8 mouse cellular contexts compared by ENCODE assay signal in the genomic region with DNA sequence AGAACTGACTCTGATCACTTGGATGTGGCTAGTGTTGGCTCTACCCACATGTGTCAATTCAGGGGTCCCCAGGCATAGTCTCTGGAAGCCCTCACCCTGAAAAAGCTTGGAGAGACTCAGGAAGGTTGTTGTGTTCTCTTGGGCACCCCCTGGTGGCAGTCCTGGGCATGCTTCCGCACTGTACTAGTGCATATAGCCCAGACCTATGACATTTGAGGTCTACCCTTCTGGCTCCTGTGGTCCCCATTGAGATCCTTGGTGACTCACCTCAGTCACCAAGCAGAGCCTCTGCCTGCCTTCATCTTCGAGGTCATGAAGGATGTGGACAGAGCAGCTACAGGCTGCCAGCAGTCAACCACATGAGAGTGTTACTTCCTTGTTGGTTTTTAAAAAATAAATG. TPM values are rescaled to one million over a fixed set of nuclear protein-coding genes. Genes with fewer than 3 reads are reported as not detected.
DNase-seq lines count a peak whose midpoint lies in the region; ATAC-seq and TF ChIP-seq lines count a peak whose summit lies in the region.

No protein-coding gene starts in this region.

- no peak for ATAC-seq in stomach, postnatal 0 days (ENCODE audit: low FRiP score, low TSS enrichment)

- peaks cover 4% of the 10 kb centered on the region; the same call in 1 of the 2 replicates for H3K36me3 ChIP-seq in stomach, postnatal 0 days (ENCODE audit: control insufficient read depth, insufficient read depth, low read length)

- peak; percentile 81 for TF ChIP-seq CTCF in stomach, postnatal 0 days (IDR thresholded peaks at IDR 0.05; ENCODE audit: low read depth)

- H3K27ac ChIP-seq in stomach, postnatal 0 days (replicated peaks), result no peak overlapping the region

- no peaks in the 10 kb centered on the region for H3K27me3 ChIP-seq in stomach, postnatal 0 days (ENCODE audit: control insufficient read depth, insufficient read depth, low read length)

- no peak overlapping the region for H3K9ac ChIP-seq in stomach, postnatal 0 days (ENCODE audit: low read length)

- WGBS in stomach, postnatal 0 days, result 71% methylated on average over 2 of the region's 2 CpGs

- H3K4me1 ChIP-seq in stomach, postnatal 0 days (replicated peaks; ENCODE audit: control insufficient read depth, insufficient read depth), result no peaks in the 10 kb centered on the region

- peak; percentile 51 for DNase-seq in gastrocnemius, postnatal 10 days
- DNase-seq in gastrocnemius, postnatal 14 days, result no peak
- DNase-seq in ovary, postnatal 36 days (ENCODE audit: low spot score), result peak; percentile 55
- no peak for DNase-seq in ovary, postnatal 10 days (ENCODE audit: low spot score)
- DNase-seq in adrenal gland, postnatal 25 days, result peak; percentile 69
- DNase-seq in kidney, postnatal 25 days, result peak; percentile 70 to 77
- DNase-seq in stomach, postnatal 0 days (ENCODE audit: low spot score), result peak; percentile 71
- DNase-seq in layer of hippocampus, adult 8-10 months (ENCODE audit: low spot score in 2 of 2), result no peak

- intact Hi-C loops in gastrocnemius, postnatal 14 days (cut with DNase I; ENCODE audit: low total_unique reads), result no loop called here

- H3K4me3 ChIP-seq in stomach, postnatal 0 days (ENCODE audit: low read depth, low read length), result no peak overlapping the region

- H3K9me3 ChIP-seq in stomach, postnatal 0 days (ENCODE audit: control insufficient read depth, low read length), result no peaks in the 10 kb centered on the region

- H3K4me2 ChIP-seq in stomach, postnatal 0 days (replicated peaks; ENCODE audit: low read depth), result no peak overlapping the region

- TF ChIP-seq EP300 in stomach, postnatal 0 days (optimal IDR thresholded peaks at IDR 0.05), result no peak

RNA-seq across cellular contexts. Expression of gene Pgls, which starts 5.1 kb away (rescaled TPM):
- total RNA-seq in gastrocnemius, postnatal 10 days (2021), result 10 to 100 TPM; 49.3 to 54.5 TPM
- total RNA-seq in gastrocnemius, postnatal 14 days (2021), result 10 to 100 TPM; 40.5 to 43.3 TPM
- 145 and 153 TPM in 2 replicates for total RNA-seq in adrenal gland, postnatal 25 days (2021)
- polyA plus RNA-seq in stomach, postnatal 0 days (2015; fragmentation: Nextera tagmentation; extraction: Ambion mirVana), result 221 and 223 TPM in 2 replicates
- total RNA-seq in layer of hippocampus, adult 8-10 months (2022), result 10 to 100 TPM; 29.1 to 38.5 (median 33.6) TPM

RNA-seq across cellular contexts. Expression of gene Fam129c, which starts 10.6 kb away (rescaled TPM):
- total RNA-seq in gastrocnemius, postnatal 10 days (2021), result 1 to 10 TPM in 1 of 2 experiments, under 1 TPM in 1; 0.40 to 3.3 TPM
- under 1 TPM; 0.59 to 0.82 TPM for total RNA-seq in gastrocnemius, postnatal 14 days (2021)
- 4.0 TPM in 2 replicates for total RNA-seq in adrenal gland, postnatal 25 days (2021)
- 0.99 and 1.4 TPM in 2 replicates for polyA plus RNA-seq in stomach, postnatal 0 days (2015; fragmentation: Nextera tagmentation; extraction: Ambion mirVana)
- total RNA-seq in layer of hippocampus, adult 8-10 months (2022), result 1 to 10 TPM; 2.0 to 4.6 (median 3.5) TPM

RNA-seq across cellular contexts. Expression of gene Slc27a1, which starts 18.2 kb away (rescaled TPM):
- 10 to 100 TPM; 39.7 to 41.1 TPM for total RNA-seq in gastrocnemius, postnatal 10 days (2021)
- 10 to 100 TPM; 29.9 to 50.8 TPM for total RNA-seq in gastrocnemius, postnatal 14 days (2021)
- total RNA-seq in adrenal gland, postnatal 25 days (2021), result 156 and 167 TPM in 2 replicates
- polyA plus RNA-seq in stomach, postnatal 0 days (2015; fragmentation: Nextera tagmentation; extraction: Ambion mirVana), result 26.5 and 27.4 TPM in 2 replicates
- total RNA-seq in layer of hippocampus, adult 8-10 months (2022), result 100 to 1,000 TPM; 107 to 130 (median 117) TPM

RNA-seq across cellular contexts. Expression of gene Nxnl1, which starts 20.5 kb away (rescaled TPM):
- total RNA-seq in gastrocnemius, postnatal 10 days (2021), result under 1 TPM in 1 of 2 experiments, not detected in 1; 0.14 TPM
- under 1 TPM in 1 of 2 experiments, not detected in 1; 0.18 TPM for total RNA-seq in gastrocnemius, postnatal 14 days (2021)
- 1.1 TPM in 2 replicates for total RNA-seq in adrenal gland, postnatal 25 days (2021)
- polyA plus RNA-seq in stomach, postnatal 0 days (2015; fragmentation: Nextera tagmentation; extraction: Ambion mirVana), result 0.04 and 0.05 TPM in 2 replicates
- total RNA-seq in layer of hippocampus, adult 8-10 months (2022), result under 1 TPM in 2 of 4 experiments, not detected in 2; 0.14 to 0.28 TPM

RNA-seq across cellular contexts. Expression of gene Colgalt1, which starts 23.9 kb away (rescaled TPM):
- total RNA-seq in gastrocnemius, postnatal 10 days (2021), result 10 to 100 TPM; 43.3 to 56.1 TPM
- total RNA-seq in gastrocnemius, postnatal 14 days (2021), result 10 to 100 TPM; 35.6 to 39.3 TPM
- 64.6 and 66.2 TPM in 2 replicates for total RNA-seq in adrenal gland, postnatal 25 days (2021)
- polyA plus RNA-seq in stomach, postnatal 0 days (2015; fragmentation: Nextera tagmentation; extraction: Ambion mirVana), result 40.3 and 41.1 TPM in 2 replicates
- total RNA-seq in layer of hippocampus, adult 8-10 months (2022), result 10 to 100 TPM; 53.2 to 59.7 (median 53.8) TPM

Comparison
In these comparisons a context has a peak if more than half of its experiments do, and no peak if none do; other contexts are left out.
1. DNase-seq: peak in gastrocnemius, postnatal 10 days (single experiment), ovary, postnatal 36 days (single experiment), adrenal gland, postnatal 25 days (single experiment), kidney, postnatal 25 days (2 of 2) and stomach, postnatal 0 days (single experiment); none in gastrocnemius, postnatal 14 days (single experiment), ovary, postnatal 10 days (single experiment) and layer of hippocampus, adult 8-10 months (0 of 2).